Mouse (Mus musculus) CH12.LX (cell line): Measurements from ENCODE around the gene Wwp2. TPM values are rescaled to one million over a fixed set of nuclear protein-coding genes. Genes with fewer than 3 reads are reported as not detected.

Experiments
- DNase-seq: peaks from one replicate; pipeline ENCODE4 v3.0.0-alpha.2; 2013; ENCODE audit errors: extremely low read depth
- H3K27ac ChIP-seq: 2 replicates; pipeline ENCODE4 v1.5.1; 2012; ENCODE audit warnings: low read depth, mild to moderate bottlenecking, control low read depth, moderate library complexity; ENCODE audit not compliant: insufficient read depth
- H3K27me3 ChIP-seq: replicated peaks from 2 replicates; pipeline ENCODE3; 2012; ENCODE audit warnings: inconsistent platforms
- H3K36me3 ChIP-seq, 2 experiments: replicated peaks in 1 of 2; 2 replicates each; pipeline versions ENCODE3 to v1.6.1; 2012; ENCODE audit warnings: inconsistent platforms in 1 of 2, low read length in 1 of 2, mild to moderate bottlenecking in 1 of 2, mixed read lengths in 1 of 2, moderate library complexity in 1 of 2; ENCODE audit not compliant: control insufficient read depth in 1 of 2, insufficient read depth in 1 of 2
- H3K4me1 ChIP-seq, 2 experiments: 2 replicates each; pipeline ENCODE4 v1.6.1; 2012; ENCODE audit warnings: inconsistent platforms in 1 of 2, moderate library complexity in 1 of 2; ENCODE audit not compliant: insufficient read depth in 2 of 2, control insufficient read depth in 1 of 2
- H3K4me2 ChIP-seq: 2 replicates; pipeline ENCODE4 v1.6.1; 2012; ENCODE audit warnings: low read depth, mild to moderate bottlenecking, control low read depth; ENCODE audit not compliant: poor library complexity, insufficient read depth, severe bottlenecking
- H3K4me3 ChIP-seq, 3 experiments: fragments of 150-350 bp in 1 of 3; sonication (generic) in 1 of 3; replicated peaks in 1 of 3; 2 replicates each; pipeline versions ENCODE3 to v1.5.1; 2011 to 2012; ENCODE audit warnings: low read depth in 2 of 3, low read length in 2 of 3, mild to moderate bottlenecking in 2 of 3, moderate library complexity in 2 of 3, control low read depth in 1 of 3, improper control_type of control experiment in 1 of 3, inconsistent platforms in 1 of 3, mixed read lengths in 1 of 3; ENCODE audit not compliant: poor library complexity in 1 of 3
- H3K79me2 ChIP-seq: replicated peaks from 2 replicates; pipeline ENCODE4 v1.6.1; 2012; ENCODE audit warnings: mild to moderate bottlenecking, moderate library complexity; ENCODE audit not compliant: control insufficient read depth, poor library complexity, insufficient read depth, severe bottlenecking; ENCODE audit errors: extremely low read depth
- H3K9ac ChIP-seq: 2 replicates; pipeline ENCODE4 v1.6.1; 2012; ENCODE audit warnings: low read depth, mild to moderate bottlenecking, control low read depth, moderate library complexity; ENCODE audit not compliant: insufficient read depth
- H3K9me3 ChIP-seq: replicated peaks from 2 replicates; pipeline ENCODE3; 2012; ENCODE audit warnings: low read length, inconsistent platforms, mixed read lengths
- CHD1 ChIP-seq: IDR thresholded peaks from 2 replicates; pipeline ENCODE4 v1.6.1; 2012; ENCODE audit warnings: low read depth, low read length, improper control_type of control experiment, inconsistent platforms
- CHD2 ChIP-seq: IDR thresholded peaks from 2 replicates; pipeline ENCODE4 v1.6.1; 2011; ENCODE audit warnings: low read length, improper control_type of control experiment
- CTCF ChIP-seq, 2 experiments: IDR thresholded peaks in 1 of 2; conservative IDR thresholded peaks in 1 of 2; 2 replicates each; pipeline ENCODE4 v1.5.1; 2011 to 2012; ENCODE audit warnings: low read depth in 2 of 2, low read length in 2 of 2, improper control_type of control experiment in 1 of 2, inconsistent platforms in 1 of 2, mild to moderate bottlenecking in 1 of 2, moderate library complexity in 1 of 2
- E2F4 ChIP-seq: IDR thresholded peaks from 2 replicates; pipeline ENCODE4 v1.6.1; 2011; ENCODE audit warnings: low read depth, low read length, improper control_type of control experiment; ENCODE audit not compliant: insufficient replicate concordance
- ELF1 ChIP-seq: IDR thresholded peaks from 2 replicates; pipeline ENCODE4 v1.6.1; 2014; ENCODE audit warnings: low read depth, mild to moderate bottlenecking, inconsistent platforms, low read length, improper control_type of control experiment
- ETS1 ChIP-seq: conservative IDR thresholded peaks from 2 replicates; pipeline ENCODE4 v1.6.1; 2012; ENCODE audit warnings: low read depth, mild to moderate bottlenecking, inconsistent platforms, low read length, improper control_type of control experiment, moderate library complexity
- HCFC1 ChIP-seq: IDR thresholded peaks from 2 replicates; pipeline ENCODE4 v1.6.1; 2012; ENCODE audit warnings: low read depth, mild to moderate bottlenecking, inconsistent platforms, low read length, improper control_type of control experiment
- MAFK ChIP-seq: IDR thresholded peaks from 2 replicates; pipeline ENCODE4 v1.6.1; 2011; ENCODE audit warnings: low read length, improper control_type of control experiment; ENCODE audit not compliant: insufficient replicate concordance
- MAZ ChIP-seq: IDR thresholded peaks from 2 replicates; pipeline ENCODE4 v1.6.1; 2012; ENCODE audit warnings: low read depth, mild to moderate bottlenecking, inconsistent platforms, low read length, improper control_type of control experiment, moderate library complexity
- MXI1 ChIP-seq: IDR thresholded peaks from 2 replicates; pipeline ENCODE4 v1.6.1; 2011; ENCODE audit warnings: mild to moderate bottlenecking, low read depth, low read length, improper control_type of control experiment
- MYC ChIP-seq: IDR thresholded peaks from 2 replicates; pipeline ENCODE4 v1.6.1; 2011; ENCODE audit warnings: low read depth, mild to moderate bottlenecking, improper control_type of control experiment, low read length
- NELFE ChIP-seq: IDR thresholded peaks from 2 replicates; pipeline ENCODE4 v1.6.1; 2011; ENCODE audit warnings: low read depth, low read length, improper control_type of control experiment
- NRF1 ChIP-seq: IDR thresholded peaks from 2 replicates; pipeline ENCODE4 v1.6.1; 2014; ENCODE audit warnings: low read depth, mild to moderate bottlenecking, inconsistent platforms, low read length, improper control_type of control experiment, moderate library complexity
- PAX5 ChIP-seq: IDR thresholded peaks from 2 replicates; pipeline ENCODE4 v1.6.1; 2012; ENCODE audit warnings: low read length, inconsistent platforms, mixed read lengths
- POLR2A ChIP-seq: IDR thresholded peaks from 2 replicates; pipeline ENCODE4 v1.6.1; 2011; ENCODE audit warnings: low read depth, mild to moderate bottlenecking, improper control_type of control experiment, low read length
- RAD21 ChIP-seq: IDR thresholded peaks from 2 replicates; pipeline ENCODE4 v1.6.1; 2011; ENCODE audit warnings: low read depth, mild to moderate bottlenecking, low read length, improper control_type of control experiment, moderate library complexity
- RCOR1 ChIP-seq: conservative IDR thresholded peaks from 2 replicates; pipeline ENCODE4 v1.6.1; 2012; ENCODE audit warnings: low read depth, mild to moderate bottlenecking, inconsistent platforms, low read length, improper control_type of control experiment
- SMC3 ChIP-seq: IDR thresholded peaks from 2 replicates; pipeline ENCODE4 v1.6.1; 2011; ENCODE audit warnings: low read depth, low read length, improper control_type of control experiment
- TBP ChIP-seq: conservative IDR thresholded peaks from 2 replicates; pipeline ENCODE4 v1.6.1; 2011; ENCODE audit warnings: low read depth, low read length, improper control_type of control experiment
- TCF12 ChIP-seq: IDR thresholded peaks from 2 replicates; pipeline ENCODE4 v1.6.1; 2014; ENCODE audit warnings: low read depth, mild to moderate bottlenecking, inconsistent platforms, low read length, improper control_type of control experiment
- UBTF ChIP-seq: IDR thresholded peaks from 2 replicates; pipeline ENCODE4 v1.6.1; 2012; ENCODE audit warnings: low read depth, mild to moderate bottlenecking, inconsistent platforms, low read length, improper control_type of control experiment, moderate library complexity
- USF1 ChIP-seq: IDR thresholded peaks from 2 replicates; pipeline ENCODE4 v1.6.1; 2014; ENCODE audit warnings: low read depth, mild to moderate bottlenecking, inconsistent platforms, low read length, improper control_type of control experiment
- USF2 ChIP-seq: conservative IDR thresholded peaks from 2 replicates; pipeline ENCODE4 v1.6.1; 2011; ENCODE audit warnings: low read depth, low read length, improper control_type of control experiment
- ZC3H11A ChIP-seq: IDR thresholded peaks from 2 replicates; pipeline ENCODE4 v1.6.1; 2012; ENCODE audit warnings: low read depth, mild to moderate bottlenecking, inconsistent platforms, low read length, improper control_type of control experiment
- ZMIZ1 ChIP-seq: IDR thresholded peaks from 2 replicates; pipeline ENCODE4 v1.6.1; 2012; ENCODE audit warnings: low read depth, mild to moderate bottlenecking, inconsistent platforms, low read length, improper control_type of control experiment
- ZNF384 ChIP-seq: IDR thresholded peaks from 2 replicates; pipeline ENCODE4 v1.6.1; 2012; ENCODE audit warnings: low read depth, low read length, improper control_type of control experiment, inconsistent platforms
- dilution Hi-C: fragments of 300-500 bp; cut with MboI; formaldehyde crosslinking; loops from 2 replicates; pipeline ENCODE4 v1.14.3; 2020; ENCODE audit warnings: low sequenced_read_pairs; ENCODE audit not compliant: extremely low pct_unique_long_range_greater_than_20kb, extremely low pct_ligation_motif_present
- in situ Hi-C: fragments of 300-500 bp; cut with MboI; formaldehyde crosslinking; loops from 3 replicates; pipeline ENCODE4 v1.14.3; 2019; ENCODE audit warnings: low sequenced_read_pairs, low pct_ligation_motif_present, low pct_unique_long_range_greater_than_20kb, mixed read lengths
- polyA plus RNA-seq: library from polyadenylated mRNA; unstranded; fragments of >175 nt; gene quantifications from 2 replicates; pipeline ENCODE4 v1.2.1, GENCODE M21; 2012; ENCODE audit warnings: low read depth; ENCODE audit not compliant: insufficient read length
- total RNA-seq, 2 experiments: library from RNA; depleted of rRNA; stranded (reverse); fragments of 300-350 nt in 1 of 2; fragments of >200 nt in 1 of 2; gene quantifications; 2 replicates each; pipeline ENCODE4 v1.2.3; 2012 to 2014

Wwp2 gene
- total and polyA plus RNA-seq, 3 experiments = 13.5 to 30.3 (median 20.7) TPM

DNA sequence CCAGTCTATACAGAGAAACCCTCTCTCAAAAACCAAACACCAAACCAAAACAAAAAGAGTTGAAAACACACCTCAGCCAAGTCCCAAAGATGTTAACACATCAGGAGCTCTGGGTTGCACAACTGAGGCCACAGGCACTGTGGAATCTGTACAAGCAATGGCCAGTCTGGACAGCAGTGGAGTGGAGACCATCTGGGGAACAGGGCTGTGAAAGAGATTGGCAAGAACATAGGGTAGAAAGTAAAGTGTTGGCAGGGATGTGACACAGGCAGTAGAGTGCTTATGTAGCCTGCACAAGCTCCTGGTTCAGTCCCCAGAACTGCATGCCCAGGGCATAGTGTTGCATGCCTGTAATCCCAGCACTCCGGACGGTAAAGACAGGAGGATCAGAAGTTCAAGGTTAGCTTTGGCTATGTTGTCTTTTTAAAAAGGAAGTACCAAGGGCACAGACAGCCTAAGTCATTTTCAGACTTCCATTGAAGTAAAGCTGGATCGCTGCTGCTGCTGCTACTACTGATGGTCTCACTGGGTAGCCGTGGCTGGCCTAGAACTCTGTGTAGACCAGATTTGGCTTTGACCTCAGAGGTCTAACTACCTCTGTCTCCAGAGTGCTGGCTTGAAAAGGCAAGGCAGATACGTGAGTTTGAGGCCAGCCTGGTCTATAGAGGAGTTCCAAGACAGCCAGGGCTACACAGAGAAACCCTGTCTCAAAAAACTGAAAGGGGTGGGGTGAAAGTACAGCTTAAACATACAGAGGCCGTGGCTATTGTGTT is 79.0 kb downstream of the Wwp2 start:
- no peak for DNase-seq
- Histone ChIP-seq H3K9me3 (no peaks in the 10 kb centered on the region), H3K36me3 (peaks cover 11 to 36% of the 10 kb centered on the region in 2 experiments), H3K27ac (no peak overlapping the region), H3K4me2 (no peak overlapping the region), H3K79me2 (no peaks in the 10 kb centered on the region), H3K4me3 (no peak overlapping the region), H3K9ac (no peak overlapping the region), H3K4me1 (peaks cover 2 to 9% of the 10 kb centered on the region in 2 experiments; a peak in 3 of 4 replicates), H3K27me3 (no peaks in the 10 kb centered on the region)
- in situ Hi-C loops = no loop called here
- TF ChIP-seq MYC (no peak), E2F4 (no peak), HCFC1 (no peak), POLR2A (no peak), ZNF384 (no peak), MAFK (no peak), TCF12 (no peak), TBP (no peak), ELF1 (no peak), RAD21 (no peak), NRF1 (no peak), UBTF (no peak), USF1 (no peak), CTCF (conservative IDR thresholded peaks at IDR 0.05 in 1 of 2, IDR thresholded peaks at IDR 0.05 in 1 of 2; ENCODE audit: low read depth in 2 of 2, low read length in 2 of 2) (no peak), USF2 (no peak), CHD2 (no peak), RCOR1 (no peak)
- dilution Hi-C loops = no loop called here

DNA sequence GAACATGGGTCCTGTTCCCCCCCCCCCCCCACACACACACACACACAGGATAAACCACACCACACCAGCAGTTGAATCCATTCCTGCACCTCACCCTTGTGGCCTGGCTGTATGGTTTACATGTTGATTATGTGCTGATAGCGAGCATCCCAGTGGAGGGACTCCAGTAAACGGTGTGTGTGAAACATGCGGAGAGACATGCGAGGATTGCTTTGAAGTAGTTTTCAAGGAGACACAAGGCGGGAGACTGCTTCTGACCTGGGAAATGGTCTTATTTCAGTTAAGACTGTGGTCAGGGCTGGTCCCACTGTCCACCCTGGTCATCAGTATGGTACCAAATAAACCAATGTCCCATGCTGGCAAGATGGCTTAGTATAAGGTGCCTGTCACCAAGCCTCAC is 82.6 kb downstream of the Wwp2 start:
- H3K4me1 ChIP-seq = no peaks in the 10 kb centered on the region
- no peak overlapping the region for H3K4me2 ChIP-seq
- dilution Hi-C loops (no loop called here), in situ Hi-C loops (no loop called here)
- no peaks in the 10 kb centered on the region for H3K27me3 ChIP-seq
- H3K27ac ChIP-seq = no peak overlapping the region
- no peaks in the 10 kb centered on the region for H3K9me3 ChIP-seq
- DNase-seq = no peak
- H3K4me3 ChIP-seq = no peak overlapping the region
- TF ChIP-seq TCF12 = no peak
- TF ChIP-seq ELF1 = no peak
- TF ChIP-seq CHD1 = no peak
- TF ChIP-seq PAX5 = no peak
- TF ChIP-seq MAZ = no peak
- TF ChIP-seq MXI1 = no peak
- no peak for TF ChIP-seq ETS1
- TF ChIP-seq ZC3H11A = no peak
- TF ChIP-seq RCOR1 = no peak
- TF ChIP-seq HCFC1 = no peak
- no peak for TF ChIP-seq ZMIZ1
- TF ChIP-seq CHD2 = no peak
- no peak for TF ChIP-seq USF1
- no peak for TF ChIP-seq NELFE
- TF ChIP-seq ZNF384 = no peak
- no peak for TF ChIP-seq USF2
- no peak for TF ChIP-seq RAD21
- no peak for TF ChIP-seq SMC3
- peaks cover 11 to 59% of the 10 kb centered on the region in 2 experiments for H3K36me3 ChIP-seq
- no peaks in the 10 kb centered on the region for H3K79me2 ChIP-seq
- no peak overlapping the region for H3K9ac ChIP-seq
